Mouse (Mus musculus) cortical plate, adult 2 months (tissue): ENCODE measurements around the gene Nudt21. TPM values are rescaled to one million over a fixed set of nuclear protein-coding genes. Genes with fewer than 3 reads are reported as not detected.

ENCODE experiments used
- H3K27ac ChIP-seq: fragments of 200-500 bp; 2 replicates; pipeline ENCODE4 v1.5.1; 2012; ENCODE audit warnings: low read length, control low read depth, inconsistent platforms; ENCODE audit not compliant: insufficient read depth
- H3K4me1 ChIP-seq: fragments of 200-500 bp; 2 replicates; pipeline ENCODE4 v1.6.1; 2011; ENCODE audit warnings: low read length; ENCODE audit not compliant: control insufficient read depth, insufficient read depth
- H3K4me3 ChIP-seq: fragments of 200-500 bp; 2 replicates; pipeline ENCODE4 v1.5.1; 2011; ENCODE audit warnings: mild to moderate bottlenecking, low read length, control low read depth; ENCODE audit not compliant: insufficient read depth
- CTCF ChIP-seq: fragments of 200-500 bp; IDR thresholded peaks from 2 replicates; pipeline ENCODE4 v1.5.1; 2011; ENCODE audit warnings: mild to moderate bottlenecking, control low read depth, low read length; ENCODE audit not compliant: insufficient read depth; ENCODE audit errors: extremely low read depth
- POLR2A ChIP-seq: fragments of 200-500 bp; IDR thresholded peaks from 2 replicates; pipeline ENCODE4 v1.6.1; 2011; ENCODE audit warnings: mild to moderate bottlenecking, low read length, control low read depth; ENCODE audit not compliant: insufficient read depth; ENCODE audit errors: extremely low read depth
- polyA plus RNA-seq: library from polyadenylated mRNA; depleted of rRNA; stranded (reverse); fragments of >200 nt; gene quantifications from 2 replicates; pipeline ENCODE4 v1.2.3, GENCODE M21; 2012

Gene Nudt21
- polyA plus RNA-seq, 1 experiment = 31.1 TPM

DNA sequence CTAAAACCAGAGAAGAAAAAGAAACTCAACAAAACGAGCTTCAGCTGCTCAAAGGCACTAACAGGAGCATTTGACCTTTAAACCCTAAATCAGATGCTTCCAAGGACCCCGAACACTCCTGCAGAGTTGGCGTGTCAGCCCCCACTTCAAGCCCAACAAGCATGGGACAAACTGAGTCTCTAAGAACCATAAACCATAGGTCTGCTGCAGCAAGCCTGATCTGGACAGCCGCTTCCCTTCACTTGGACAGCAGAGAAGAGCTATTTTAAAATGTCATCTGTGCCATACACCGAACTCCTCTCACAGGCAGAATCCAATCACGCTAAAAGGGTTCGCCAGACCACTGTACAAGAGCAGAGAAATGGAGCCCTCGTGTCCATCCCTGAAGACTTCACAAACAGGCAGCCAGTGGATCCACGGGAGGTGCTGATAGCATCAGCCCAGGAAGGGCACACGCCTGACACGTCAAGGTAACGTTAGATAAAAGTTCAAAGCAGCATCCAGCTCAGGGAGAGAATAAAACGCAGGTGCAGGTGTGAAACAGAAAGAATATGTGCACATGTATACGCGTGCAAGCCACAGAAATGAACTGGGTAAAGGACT, 27.5 kb downstream of the Nudt21 start:
- no peak overlapping the region for H3K4me3 ChIP-seq
- no peak overlapping the region for H3K27ac ChIP-seq
- TF ChIP-seq CTCF = no peak
- no peak for TF ChIP-seq POLR2A
- peaks cover 9% of the 10 kb centered on the region; the same call in 1 of the 2 replicates for H3K4me1 ChIP-seq

DNA sequence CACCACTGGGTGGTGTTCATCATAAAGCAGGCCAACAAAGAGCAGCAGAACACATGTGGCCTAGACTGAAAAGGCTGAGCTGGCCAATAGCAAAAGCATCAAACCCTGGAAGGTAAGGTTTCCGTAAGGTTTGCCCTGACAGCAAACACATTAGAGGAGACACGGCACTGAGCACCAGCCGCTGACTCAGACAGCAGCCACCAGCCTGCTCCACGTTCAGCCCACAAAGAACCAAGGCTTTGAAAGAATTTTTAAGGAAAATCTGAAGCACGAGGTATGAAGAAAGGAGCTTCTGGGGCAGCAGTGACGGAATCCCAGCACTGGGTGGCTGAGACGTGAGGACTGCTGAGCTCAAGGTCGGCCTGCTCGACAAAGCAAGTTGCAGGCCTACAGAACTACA, 32.7 kb downstream of the Nudt21 start:
- Histone ChIP-seq H3K4me3 (no peak overlapping the region), H3K4me1 (peaks cover under 1% of the 10 kb centered on the region; the same call in 1 of the 2 replicates), H3K27ac (no peak overlapping the region)
- no peak for TF ChIP-seq POLR2A
- TF ChIP-seq CTCF = no peak

DNA sequence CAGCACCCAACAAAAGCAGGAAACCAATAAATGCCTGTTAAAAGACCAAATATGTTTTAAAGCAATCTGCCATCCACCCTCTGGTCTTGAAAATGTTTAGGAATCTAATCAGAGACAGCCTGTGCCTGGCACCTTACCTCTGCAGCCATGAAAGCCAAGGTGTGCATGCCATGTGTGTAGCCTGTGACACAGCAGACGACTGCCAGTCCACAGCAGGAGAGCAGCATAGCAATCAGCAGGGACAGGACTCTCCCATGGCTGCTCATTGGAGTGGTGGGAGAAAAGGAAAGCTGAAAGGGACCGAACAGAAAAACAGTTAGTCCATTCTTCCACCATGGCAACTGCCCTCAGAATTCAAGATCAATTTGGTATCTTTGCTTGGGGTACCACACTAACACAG, 37.9 kb downstream of the Nudt21 start:
- Histone ChIP-seq H3K4me3 (no peak overlapping the region), H3K27ac (no peak overlapping the region), H3K4me1 (no peaks in the 10 kb centered on the region)
- TF ChIP-seq POLR2A (no peak), CTCF (no peak)

DNA sequence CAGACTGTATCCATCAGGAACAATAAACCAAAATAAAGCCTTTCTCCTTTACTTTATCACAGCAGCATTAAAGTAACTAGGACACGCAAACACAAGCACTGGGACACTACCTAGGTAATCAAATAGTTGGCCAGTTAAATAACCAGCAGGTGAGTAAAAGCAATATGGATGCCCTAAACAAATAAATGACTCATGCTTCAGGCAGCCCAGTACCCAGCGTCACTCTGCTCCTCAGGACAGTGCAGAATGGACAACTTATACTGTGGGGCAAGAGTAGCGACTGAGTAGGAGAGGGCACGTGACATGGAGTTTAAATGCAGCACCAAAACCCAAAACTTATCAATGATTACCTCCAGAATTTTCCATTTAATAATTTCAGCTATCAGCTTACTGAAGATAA, 47.1 kb downstream of the Nudt21 start:
- Histone ChIP-seq H3K27ac (no peak overlapping the region), H3K4me3 (no peak overlapping the region), H3K4me1 (no peaks in the 10 kb centered on the region)
- TF ChIP-seq CTCF = no peak
- TF ChIP-seq POLR2A = no peak

DNA sequence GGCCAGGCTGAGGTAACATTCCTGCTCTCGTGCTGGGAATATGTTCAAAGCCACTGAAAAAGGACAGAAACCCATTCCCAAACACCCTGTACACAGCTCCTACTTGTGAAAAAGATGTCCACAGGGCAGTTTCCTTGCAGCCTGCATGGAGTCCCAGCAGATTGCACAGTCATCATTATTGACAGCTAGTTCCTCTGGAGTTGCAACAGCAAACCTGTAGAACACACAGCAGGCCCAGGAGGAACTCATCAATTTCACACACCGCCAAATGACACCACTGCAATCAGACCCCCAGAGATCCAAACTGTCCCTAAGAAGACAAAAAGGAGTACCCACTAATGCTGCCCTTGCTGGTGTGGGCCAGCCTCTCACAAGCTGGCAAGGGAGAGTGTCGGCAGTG, 52.1 kb downstream of the Nudt21 start:
- Histone ChIP-seq H3K4me3 (no peak overlapping the region), H3K4me1 (0 out of 2 replicates have a peak, but pooled peaks cover 3% of the 10 kb centered on the region), H3K27ac (no peak overlapping the region)
- TF ChIP-seq CTCF (no peak), POLR2A (no peak)

DNA sequence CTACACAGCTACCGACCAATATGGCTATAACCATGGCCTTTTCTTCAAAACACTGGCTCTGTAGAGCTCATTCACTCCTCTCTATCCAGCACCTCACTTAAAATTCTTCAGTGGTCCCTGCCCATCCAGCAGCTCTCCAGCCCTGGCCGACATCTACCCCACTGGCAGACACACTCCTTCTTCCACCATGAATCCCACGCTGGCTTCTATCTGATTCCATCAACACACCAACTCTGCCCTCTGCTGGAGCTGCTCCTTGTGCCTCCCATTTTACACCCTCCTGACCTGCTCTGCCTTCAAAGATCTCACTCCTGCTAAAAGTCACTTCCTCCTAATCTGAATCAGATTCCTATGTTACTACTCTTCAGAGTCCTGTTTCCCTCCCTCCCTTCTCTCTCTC, 53.0 kb downstream of the Nudt21 start:
- Histone ChIP-seq H3K4me1 (0 out of 2 replicates have a peak, but pooled peaks cover 3% of the 10 kb centered on the region), H3K27ac (no peak overlapping the region), H3K4me3 (no peak overlapping the region)
- TF ChIP-seq POLR2A (no peak), CTCF (peak; percentile 48)

DNA sequence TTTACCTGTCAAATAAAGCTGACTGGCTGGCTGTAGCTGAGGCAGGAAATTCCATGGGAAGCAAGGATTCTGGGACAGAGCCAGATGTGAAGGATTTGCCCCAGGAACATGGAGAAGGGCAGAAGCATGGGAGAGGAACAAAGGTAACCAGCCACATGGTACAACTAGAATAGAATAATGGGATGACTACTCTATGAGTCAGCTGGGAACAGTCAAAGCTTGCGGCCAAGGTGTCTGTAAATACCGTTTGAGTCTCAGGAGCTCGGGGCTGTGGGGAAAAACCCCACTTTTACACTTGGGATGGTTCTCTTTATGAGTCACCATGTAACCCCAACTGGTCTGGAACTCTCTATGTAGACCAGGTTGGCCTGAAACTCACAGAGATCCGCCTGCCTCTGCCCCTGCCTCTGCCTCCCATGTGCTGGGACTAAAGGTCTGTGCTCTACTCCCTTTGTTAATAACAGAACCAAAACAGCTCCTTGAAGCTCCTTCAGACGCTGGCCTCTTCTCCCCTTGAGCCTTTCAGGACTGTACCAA, 55.1 kb downstream of the Nudt21 start:
- H3K27ac ChIP-seq = no peak overlapping the region
- no peak overlapping the region for H3K4me3 ChIP-seq
- 0 out of 2 replicates have a peak, but pooled peaks cover 3% of the 10 kb centered on the region for H3K4me1 ChIP-seq
- TF ChIP-seq POLR2A (no peak), CTCF (no peak)

DNA sequence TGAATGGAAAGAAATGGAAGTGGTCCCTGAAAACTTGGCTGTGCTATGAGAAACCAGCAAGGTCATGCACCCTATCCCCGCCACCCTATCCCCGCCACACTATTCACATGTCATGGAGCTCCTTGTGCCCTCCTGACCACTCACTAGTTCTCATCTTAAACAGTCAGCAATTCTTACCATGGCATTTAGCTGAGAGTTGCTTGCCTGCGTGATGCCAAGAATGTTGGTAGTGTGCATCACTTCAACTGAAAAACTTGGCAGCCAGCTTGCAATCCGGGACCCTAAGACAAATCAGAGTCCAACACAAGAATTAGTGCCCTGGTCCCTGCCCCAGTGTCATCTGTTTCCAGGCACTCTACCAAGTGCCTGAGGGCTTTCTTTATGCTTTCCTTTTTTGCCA, 56.7 kb downstream of the Nudt21 start:
- H3K4me1 ChIP-seq = 0 out of 2 replicates have a peak, but pooled peaks cover 3% of the 10 kb centered on the region
- TF ChIP-seq POLR2A (no peak), CTCF (no peak)
- H3K27ac ChIP-seq = no peak overlapping the region
- H3K4me3 ChIP-seq = no peak overlapping the region

DNA sequence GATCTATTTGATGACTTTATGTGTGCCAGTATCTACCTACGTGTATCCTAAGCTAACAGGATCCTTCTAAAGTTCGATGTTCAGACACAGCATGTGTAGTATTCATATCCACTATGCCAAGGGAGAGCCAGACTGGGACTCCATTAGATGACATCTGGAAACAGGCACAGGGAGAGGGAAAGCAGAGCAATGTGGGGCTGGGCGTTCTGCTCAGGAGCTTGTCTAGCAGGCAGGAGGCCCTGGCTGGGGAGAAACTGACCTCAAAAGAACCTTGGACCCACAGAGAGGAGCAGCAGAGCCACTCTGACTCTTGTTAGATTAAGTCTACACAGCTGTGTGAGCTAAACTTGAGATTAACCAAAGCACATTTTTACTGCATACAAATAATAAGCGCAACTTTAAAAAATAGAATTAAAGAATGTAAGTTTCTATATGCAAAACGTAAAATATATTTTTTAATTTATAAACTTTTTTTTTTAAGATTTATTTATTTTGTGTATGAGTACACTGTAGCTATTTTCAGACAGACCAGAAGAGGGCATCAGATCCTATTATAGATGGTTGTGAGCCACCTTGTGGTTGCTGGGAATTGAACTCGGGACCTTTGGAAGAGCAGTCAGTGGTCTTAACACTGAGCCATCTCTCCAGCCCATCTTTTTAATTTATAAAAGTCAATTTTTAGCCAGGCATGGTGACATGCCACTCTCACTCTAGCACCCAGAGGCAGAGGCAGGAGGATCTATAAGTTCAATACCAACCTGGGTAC, 60.2 kb downstream of the Nudt21 start:
- Histone ChIP-seq H3K4me3 (no peak overlapping the region), H3K27ac (no peak overlapping the region), H3K4me1 (peaks cover 5% of the 10 kb centered on the region; the same call in 1 of the 2 replicates)
- no peak for TF ChIP-seq CTCF
- no peak for TF ChIP-seq POLR2A
